Mouse (Mus musculus) T-cell, adult 2 months (primary cell): Measurements from ENCODE around the gene Dnah8.

Experiments
- DNase-seq: peaks from one replicate; pipeline ENCODE4 v3.0.0; 2022; ENCODE audit warnings: low spot score

The Dnah8 gene

GRCm38 (mm10) chr17:30663170-30663569, 39.0 kb downstream of the Dnah8 start:
- no peak for DNase-seq

DNA sequence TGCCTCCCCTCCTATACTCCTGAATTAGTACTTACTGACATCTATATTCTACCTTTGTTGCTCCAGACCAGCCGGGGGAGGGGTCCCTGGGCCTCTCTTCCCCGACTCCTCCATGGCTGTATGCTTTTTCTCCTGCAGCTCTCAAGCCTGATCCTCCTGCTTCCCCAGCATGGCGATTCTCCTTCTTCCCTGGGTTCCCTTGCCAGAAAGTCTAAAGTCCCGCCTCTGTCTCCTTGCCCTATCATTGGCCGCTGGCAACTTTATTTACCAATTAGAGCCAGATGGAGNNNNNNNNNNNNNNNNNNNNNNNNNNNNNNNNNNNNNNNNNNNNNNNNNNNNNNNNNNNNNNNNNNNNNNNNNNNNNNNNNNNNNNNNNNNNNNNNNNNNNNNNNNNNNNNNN, 40.7 kb downstream of the Dnah8 start:
- DNase-seq: no peak

- DNase-seq: no peak
These were observed 48.4 kb downstream of the Dnah8 start for GRCm38 (mm10) chr17:30672556-30672955.

DNA sequence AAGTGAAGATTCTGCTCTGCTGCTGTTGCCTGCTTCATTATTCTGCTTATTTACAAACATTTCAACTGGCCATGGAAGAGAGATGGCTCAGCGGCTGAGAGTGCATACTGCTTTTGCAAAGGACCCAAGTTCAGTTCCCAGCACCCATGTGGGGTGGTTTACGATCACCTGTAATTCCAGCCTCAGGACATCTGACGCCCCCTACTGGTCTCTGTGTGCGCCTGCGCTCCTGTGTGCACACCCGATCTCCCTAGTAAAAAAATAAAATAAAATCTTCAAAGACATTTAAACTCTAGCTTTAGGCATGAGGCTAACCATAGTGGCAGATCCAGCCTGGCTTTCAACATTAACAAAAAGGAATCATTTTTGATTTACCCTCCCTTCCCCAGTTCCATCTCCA, 48.9 kb downstream of the Dnah8 start:
- no peak for DNase-seq

DNA sequence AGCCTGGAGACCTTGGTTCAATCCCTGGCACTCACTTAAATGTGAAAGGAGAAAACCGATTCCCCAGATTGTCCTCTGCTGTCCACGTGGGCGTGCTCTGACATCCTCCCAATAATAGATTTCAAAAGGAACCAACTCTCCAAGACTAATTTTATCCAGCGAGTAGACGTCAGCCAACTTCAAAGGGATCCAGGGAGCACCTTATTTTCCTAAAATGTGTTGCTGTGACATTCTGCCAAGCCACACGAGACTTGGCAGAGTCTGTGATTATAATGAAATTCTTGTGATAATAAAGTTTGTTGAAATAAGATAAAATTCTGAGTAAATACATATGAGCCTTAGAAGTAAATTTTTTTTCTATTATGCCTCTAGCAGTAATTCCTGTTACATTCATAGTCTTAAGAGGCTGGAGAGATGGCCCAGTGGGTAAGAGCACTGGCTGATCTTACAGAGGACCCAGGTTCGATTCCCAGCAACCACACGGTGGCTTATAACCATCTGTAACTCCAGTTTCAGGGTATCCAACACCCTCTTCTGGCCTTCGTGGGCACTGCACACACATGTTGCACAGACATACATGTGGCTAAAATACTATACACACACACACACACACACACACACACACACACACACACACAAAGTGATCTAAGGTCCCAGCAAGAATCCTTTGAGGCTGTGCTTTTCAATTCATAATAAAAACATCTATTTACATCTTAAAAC, 51.0 kb downstream of the Dnah8 start:
- no peak for DNase-seq

DNA sequence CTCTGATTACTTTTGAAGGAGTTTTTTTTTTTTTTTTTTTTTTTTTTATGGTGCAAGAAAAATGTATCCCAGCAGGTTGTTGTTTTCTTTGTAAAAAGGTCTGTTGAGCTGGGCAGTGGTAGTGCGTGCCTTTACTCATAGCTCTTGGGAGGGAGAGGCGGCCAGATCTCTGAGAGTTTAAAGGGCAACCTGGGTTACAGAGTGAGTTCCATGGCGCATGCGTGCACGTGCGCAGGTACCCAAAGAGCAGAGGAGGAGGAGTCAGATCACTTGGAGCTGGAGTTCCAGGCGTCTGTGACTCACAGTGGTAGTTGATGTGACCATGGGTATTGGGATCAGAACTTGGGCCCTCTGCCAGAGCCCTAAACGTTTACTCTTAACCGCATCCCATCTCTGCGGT, 54.4 kb downstream of the Dnah8 start:
- no peak for DNase-seq

GRCm38 (mm10) chr17:30679612-30680011, 55.5 kb downstream of the Dnah8 start:
- no peak for DNase-seq

DNA sequence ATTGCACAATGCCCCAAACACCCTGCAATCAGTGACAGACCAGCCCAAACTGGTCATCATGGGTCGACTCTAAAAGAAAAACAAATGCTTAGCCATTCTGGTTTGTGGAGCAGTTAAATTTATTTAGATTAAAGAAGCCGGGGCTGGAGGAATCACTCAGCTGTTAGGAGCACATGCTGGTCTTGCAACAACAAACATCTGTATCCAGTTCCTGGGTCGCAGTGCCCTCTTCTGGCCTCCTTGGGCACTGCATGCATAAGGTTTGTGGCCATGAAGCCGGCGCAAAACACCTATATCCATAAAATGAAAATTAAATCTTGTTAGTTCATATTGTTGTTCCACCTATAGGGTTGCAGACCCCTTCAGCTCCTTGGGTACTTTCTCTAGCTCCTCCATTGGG, 57.5 kb downstream of the Dnah8 start:
- peak; percentile 68 for DNase-seq

- DNase-seq: no peak
These were observed 66.0 kb downstream of the Dnah8 start for GRCm38 (mm10) chr17:30690181-30690580.

DNA sequence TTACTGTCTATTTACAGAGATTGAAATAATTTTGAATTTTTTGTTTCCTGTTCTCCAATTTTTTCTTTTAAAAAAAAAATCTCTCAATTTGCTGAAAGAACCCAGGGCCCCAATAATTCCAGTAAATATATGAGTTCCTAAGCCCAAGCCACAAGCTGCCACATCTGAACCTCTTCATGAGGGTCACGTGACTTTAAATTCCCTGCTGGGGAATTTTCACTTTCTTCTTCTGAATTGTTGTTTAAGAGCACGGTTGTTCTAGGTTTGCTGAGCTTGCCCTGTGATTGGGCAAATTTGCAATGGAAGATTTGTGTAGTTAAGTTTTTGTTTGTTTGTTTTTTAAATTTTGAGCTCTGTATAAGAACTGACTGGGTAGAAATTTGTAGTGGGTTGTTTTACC, 67.3 kb downstream of the Dnah8 start:
- no peak for DNase-seq

DNA sequence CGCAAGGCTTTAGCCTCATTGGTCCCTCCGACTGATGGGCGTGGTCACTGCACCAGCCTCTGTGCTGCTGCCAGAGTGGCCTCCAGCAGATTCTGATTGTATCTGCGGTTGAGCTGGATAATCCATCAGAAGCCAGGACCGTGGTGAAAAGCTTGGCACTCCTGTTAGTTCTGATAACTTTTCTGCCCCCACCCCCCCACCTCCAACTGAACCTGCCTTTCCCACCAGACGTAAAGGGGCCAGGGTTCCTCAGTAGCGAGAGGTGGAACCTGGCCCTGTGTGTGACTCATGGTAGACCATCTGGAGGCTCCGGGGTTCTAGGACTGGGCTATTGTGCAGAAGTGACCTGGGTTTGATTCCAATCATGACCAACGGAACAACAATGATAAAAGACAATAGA, 70.1 kb downstream of the Dnah8 start:
- DNase-seq: no peak

DNA sequence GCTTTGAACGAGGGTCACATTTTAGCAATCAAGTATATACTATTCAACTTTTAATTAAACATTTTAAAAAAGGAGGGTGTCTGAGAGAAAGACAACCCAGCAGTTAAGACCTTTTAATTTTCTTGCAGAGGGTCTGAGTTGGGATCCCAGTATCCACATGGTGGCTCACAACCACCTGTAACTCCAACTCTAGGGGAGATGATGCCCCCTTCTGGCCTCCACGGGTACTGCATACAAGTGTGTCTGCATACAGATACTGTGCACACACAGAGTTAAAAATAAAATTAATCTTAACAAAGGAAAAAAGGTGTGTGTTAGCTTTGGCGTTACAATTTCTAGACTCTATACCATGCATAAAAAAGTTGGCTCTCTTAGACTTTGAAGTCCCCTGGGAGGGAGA, 90.6 kb downstream of the Dnah8 start:
- DNase-seq: no peak

DNA sequence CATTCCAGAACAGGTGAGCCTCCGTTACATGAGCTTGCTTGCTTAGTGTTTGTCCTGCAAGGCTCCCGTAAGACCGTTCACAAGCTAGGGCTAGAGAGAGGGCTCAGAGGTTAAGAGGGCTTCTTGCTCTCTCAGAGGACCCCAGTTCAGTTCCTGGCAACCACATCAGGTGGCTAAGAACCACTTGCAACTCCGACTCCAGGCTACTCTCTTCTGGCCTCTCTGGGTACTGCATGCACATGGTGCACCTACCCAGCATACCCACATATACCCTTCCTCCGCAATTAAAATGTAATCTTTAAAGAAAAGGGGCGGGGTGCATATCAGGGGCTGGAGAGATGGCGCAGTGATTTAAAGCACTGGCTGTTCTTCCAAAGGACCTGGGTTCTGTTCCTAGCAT, 94.0 kb downstream of the Dnah8 start:
- DNase-seq: no peak

- no peak for DNase-seq
These were observed 94.9 kb downstream of the Dnah8 start for GRCm38 (mm10) chr17:30719031-30719430.

GRCm38 (mm10) chr17:30727788-30728187, 103.6 kb downstream of the Dnah8 start:
- no peak for DNase-seq

GRCm38 (mm10) chr17:30732736-30733135, 108.6 kb downstream of the Dnah8 start:
- DNase-seq: no peak

- no peak for DNase-seq
These were observed 110.6 kb downstream of the Dnah8 start for GRCm38 (mm10) chr17:30734770-30735169.

DNA sequence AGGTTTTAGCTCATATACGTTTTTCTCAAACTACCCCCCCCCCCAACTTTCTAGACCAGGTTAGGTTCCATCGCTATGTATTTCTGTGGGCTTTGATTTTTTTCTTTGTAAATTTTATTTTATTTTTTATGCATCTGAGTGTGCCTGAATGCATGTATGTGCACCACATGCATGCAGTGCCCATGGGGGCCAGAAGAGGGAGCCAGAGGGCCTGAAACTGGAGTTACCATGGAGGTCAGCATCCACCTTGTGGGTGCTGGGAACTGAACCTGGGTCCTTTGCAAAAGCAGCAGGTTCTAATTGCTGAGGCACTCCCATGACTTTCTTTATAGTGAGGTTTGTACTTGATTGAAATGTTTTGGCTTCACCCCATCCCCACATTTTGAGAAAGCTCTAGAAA, 111.3 kb downstream of the Dnah8 start:
- DNase-seq: peak; percentile 11

DNA sequence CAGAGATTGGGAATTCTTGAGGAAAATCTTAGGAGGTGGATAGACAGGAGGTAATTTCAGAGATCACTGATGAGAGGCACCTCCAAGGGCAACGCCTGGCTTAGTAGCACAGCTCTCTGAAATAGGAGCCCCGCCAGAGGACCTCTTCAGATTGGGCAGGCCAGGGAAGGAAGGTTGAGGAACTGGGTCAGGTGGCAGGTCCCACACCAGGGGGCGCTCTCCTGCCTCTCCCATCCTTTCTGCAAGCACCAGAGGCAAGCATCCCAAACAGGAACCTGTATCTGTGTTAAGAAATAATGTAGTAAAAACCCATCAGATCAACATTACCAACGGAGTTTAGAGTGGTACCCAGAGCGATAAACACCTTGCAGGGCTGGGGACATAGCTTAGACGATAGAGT, 113.6 kb downstream of the Dnah8 start:
- DNase-seq: peak; percentile 20

DNA sequence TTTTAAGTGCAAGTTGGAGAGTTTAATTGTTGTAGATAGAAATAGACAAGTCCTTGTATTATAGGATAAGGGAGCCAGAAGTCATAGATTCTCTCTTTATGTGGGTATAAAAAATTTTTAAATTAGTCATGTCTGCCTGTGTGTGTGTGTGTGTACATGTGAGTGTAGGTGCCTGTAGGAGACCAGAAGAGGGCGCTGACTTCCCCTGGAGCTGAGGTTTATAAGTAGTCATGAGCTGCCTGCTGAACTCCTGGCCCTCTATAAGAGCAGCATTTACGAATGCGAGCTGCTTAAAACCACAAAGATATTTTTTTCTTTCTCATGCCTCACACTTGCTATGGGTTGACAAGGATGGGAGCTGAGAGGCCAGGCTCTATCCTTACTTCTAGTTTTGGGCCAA, 115.6 kb downstream of the Dnah8 start:
- no peak for DNase-seq

DNA sequence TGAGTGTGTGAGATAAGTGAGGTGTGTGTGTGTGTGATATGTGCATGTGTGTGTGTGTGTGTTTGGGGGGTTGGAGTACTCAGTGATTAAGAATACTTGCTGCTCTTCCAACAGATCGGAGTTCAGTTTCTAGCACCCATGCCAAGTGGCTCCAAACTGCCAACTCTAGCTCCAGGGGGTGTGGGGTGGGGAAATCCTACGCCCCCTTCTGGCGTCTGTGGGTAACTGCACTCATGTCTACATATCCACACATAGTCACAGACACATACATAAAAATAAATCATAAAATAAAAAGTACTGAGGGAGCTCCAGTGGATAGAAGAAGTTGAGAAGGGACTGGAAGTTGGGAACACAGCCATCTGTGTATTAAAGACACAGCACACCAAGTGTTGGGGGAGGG, 119.8 kb downstream of the Dnah8 start:
- no peak for DNase-seq

DNA sequence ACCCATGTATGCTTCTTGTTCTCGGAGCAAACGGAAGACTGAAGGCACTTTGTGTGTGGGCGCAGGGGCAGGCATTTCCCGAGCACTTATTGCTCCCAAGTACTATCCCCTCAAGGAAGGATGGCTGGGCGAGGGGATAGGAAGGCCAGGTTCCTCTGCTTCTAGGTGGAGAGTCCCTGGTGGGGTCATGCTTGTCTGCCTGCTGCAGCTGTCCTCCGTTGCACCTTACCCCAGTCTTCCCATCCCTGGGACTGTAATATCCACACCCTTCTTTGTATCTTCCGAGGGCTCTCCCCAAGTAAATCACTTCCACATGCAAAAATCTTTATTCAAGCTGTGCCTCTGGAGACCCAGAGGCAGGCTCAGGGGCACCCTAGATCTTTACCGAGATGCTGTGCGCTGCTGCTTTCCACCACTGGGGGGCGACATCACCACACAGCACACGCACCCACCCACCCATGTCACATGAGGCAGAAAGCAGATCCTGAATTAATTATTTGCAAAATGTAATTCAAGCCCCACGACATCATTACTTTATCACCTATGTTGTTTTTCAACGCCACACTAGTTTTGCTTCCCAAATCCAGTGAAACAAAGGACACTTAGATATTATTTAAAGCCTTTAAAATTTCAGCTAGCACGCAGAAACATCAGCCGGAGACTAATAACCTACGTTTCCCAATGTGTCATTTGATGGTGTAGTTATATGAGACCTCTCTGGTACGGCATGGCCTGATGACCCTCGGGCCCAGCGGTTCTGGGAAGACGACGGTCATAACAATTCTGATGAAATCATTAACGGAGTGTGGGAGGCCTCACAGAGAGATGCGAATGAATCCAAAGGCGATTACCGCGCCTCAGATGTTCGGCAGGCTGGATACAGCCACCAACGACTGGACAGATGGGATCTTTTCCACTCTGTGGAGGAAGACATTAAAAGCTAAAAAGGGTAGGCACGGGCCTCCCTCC, 122.2 kb downstream of the Dnah8 start:
- DNase-seq: peak; percentile 23

DNA sequence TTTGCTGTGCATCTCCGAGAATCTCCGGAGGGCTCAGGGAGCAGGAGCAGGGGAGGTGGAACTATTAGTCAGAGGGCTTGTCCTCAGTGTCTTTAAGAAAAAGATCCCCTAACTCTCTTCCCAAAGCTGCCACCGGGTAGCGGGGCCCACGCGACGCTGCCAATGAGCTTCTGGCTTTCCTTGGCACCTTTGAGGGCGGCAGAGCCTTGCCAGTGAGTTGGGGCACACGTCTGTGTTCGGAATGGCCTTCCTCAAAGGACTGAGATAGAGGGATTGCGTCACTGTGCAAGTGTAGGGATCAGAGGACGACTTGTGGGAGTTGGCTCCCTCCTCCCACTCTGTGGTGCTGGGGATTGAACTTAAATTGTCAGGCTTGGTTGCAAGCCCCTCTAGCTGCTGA, 125.2 kb downstream of the Dnah8 start:
- DNase-seq: no peak
